Mouse (Mus musculus) gastrocnemius, postnatal 10 days (tissue): ENCODE results near the gene Gm20662. TPM values are rescaled to one million over a fixed set of nuclear protein-coding genes. Genes with fewer than 3 reads are reported as not detected.
A peak's percentile ranks its signal among the peaks of the same experiment; 100 is the strongest.

Experiments used
- DNase-seq: peaks from one replicate; pipeline ENCODE4 v3.0.0; 2021; ENCODE audit warnings: mixed read lengths
- microRNA-seq, 2 experiments: library from miRNA; unstranded; fragments of <30 nt; microRNA quantifications; one replicate each; pipeline ENCODE4 v1.2.0; 2021
- total RNA-seq, 2 experiments: library from RNA; stranded (reverse); gene quantifications; 2 replicates each; pipeline ENCODE4 v1.2.3; 2021

Gm20662 gene
- total RNA-seq, 2 experiments from 2014 or later, result not detected

GRCm38 (mm10) chr9:108093586-108093985 lies 97.4 kb downstream of the Gm20662 start:
- no peak for DNase-seq

DNA sequence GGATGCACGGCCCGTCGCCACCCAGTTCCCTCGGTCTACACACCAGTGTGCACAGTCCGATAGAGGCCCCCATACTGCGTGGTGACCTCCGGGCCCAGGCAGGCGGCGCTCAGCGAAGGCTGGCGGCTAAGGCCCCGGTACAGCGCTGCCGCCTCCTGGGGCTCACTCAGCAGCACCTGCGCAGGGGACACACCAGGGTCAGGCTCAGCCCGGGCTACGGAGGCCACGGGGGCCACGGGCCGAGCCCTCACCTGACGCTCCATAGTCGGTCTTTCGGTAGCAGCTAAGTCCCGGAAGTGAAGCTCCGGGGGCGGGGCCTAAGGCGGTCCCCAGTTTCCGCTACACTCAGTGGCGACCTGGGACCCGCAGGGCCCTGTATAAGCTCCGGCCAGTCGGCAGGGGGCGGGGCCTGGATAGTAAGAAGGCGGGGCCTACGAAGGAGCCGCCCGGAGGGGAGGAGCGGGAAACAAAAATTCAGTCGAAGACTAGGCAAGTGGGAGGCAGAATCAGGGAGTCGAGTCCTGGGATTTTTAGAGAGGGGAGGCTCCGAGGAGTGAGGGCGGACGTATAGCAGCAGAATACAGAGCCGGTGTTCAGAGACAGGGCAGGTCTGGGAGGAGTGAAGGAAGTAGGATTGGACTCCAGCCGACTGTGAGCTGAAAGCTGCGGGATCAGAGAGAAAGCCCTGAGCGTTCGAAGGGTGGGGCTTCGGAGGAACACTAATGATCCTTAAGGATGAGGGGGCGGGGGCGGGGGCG lies 98.2 kb downstream of the Gm20662 start, which contains the start of gene Apeh:
Gene Apeh, minus strand, starts transcription at position 423 of the 758 bp plus-strand sequence.
- DNase-seq, result peak; percentile 96

Small RNA genes within 50 kb of the gene (microRNA-seq; reads per million reads assigned to microRNA genes)
- gene Mir7088, result 0 reads per million in 2 experiments

Other genes with a start within 250 kb of the Gm20662 start
- 10 to 100 TPM; 39.2 to 71.2 TPM for gene Rbm5, start 225.4 kb upstream of the Gm20662 start, total RNA-seq
- gene Rbm6, start 123.1 kb upstream of the Gm20662 start, total RNA-seq, result 10 to 100 TPM; 21.6 to 35.5 TPM
- 1 to 10 TPM; 4.0 to 4.8 TPM for gene Mon1a, start 108.2 kb upstream of the Gm20662 start, total RNA-seq
- gene Mst1r, start 89.5 kb upstream of the Gm20662 start, total RNA-seq, result 1 to 10 TPM; 1.9 to 5.6 TPM
- not detected for gene Actl11, start 67.9 kb upstream of the Gm20662 start, total RNA-seq
- under 1 TPM; 0.80 to 0.86 TPM for gene Camkv, start 60.7 kb upstream of the Gm20662 start, total RNA-seq
- 1 to 10 TPM; 1.6 to 2.2 TPM for gene Traip, start 46.2 kb upstream of the Gm20662 start, total RNA-seq
- 1 to 10 TPM; 4.4 to 6.5 TPM for gene Uba7, start 20.8 kb upstream of the Gm20662 start, total RNA-seq
- under 1 TPM; 0.47 to 0.59 TPM for gene Gm20661, start 13.3 kb upstream of the Gm20662 start, total RNA-seq
- 10 to 100 TPM in 1 of 2 experiments, 1 to 10 TPM in 1; 8.8 to 14.0 TPM for gene Inka1, start 10.5 kb upstream of the Gm20662 start, total RNA-seq
- gene Cdhr4, start 3.9 kb upstream of the Gm20662 start, total RNA-seq, result 1 to 10 TPM in 1 of 2 experiments, under 1 TPM in 1; 0.54 to 1.0 TPM
- gene Ip6k1, start 6.2 kb downstream of the Gm20662 start, total RNA-seq, result 10 to 100 TPM; 38.9 to 42.9 TPM
- 10 to 100 TPM in 1 of 2 experiments, 1 to 10 TPM in 1; 8.6 to 10.6 TPM for gene Gmppb, start 52.9 kb downstream of the Gm20662 start, total RNA-seq
- 1 to 10 TPM; 2.6 to 3.6 TPM for gene Amigo3, start 56.8 kb downstream of the Gm20662 start, total RNA-seq
- under 1 TPM in 1 of 2 experiments, not detected in 1; 0.11 TPM for gene Mst1, start 84.1 kb downstream of the Gm20662 start, total RNA-seq
- 100 to 1,000 TPM; 153 to 172 TPM for gene Rnf123, start 87.0 kb downstream of the Gm20662 start, total RNA-seq
- 10 to 100 TPM; 33.9 to 36.6 TPM for gene Apeh, start 98.3 kb downstream of the Gm20662 start, total RNA-seq
- under 1 TPM; 0.47 to 0.54 TPM for gene Bsn, start 194.0 kb downstream of the Gm20662 start, total RNA-seq